In genomic region chr7:92264964-92265363, GRCm38 (mm10) we compare ENCODE assay signal across 15 mouse cellular contexts.
DNase-seq lines count a peak whose midpoint lies in the region; ATAC-seq and TF ChIP-seq lines count a peak whose summit lies in the region.
"Had no signal": no experiment of that assay in that cellular context is flagged by ENCODE, and none has a peak within 500 bp of the region (broad histone marks: within the 10 kb centered on the region; RNA-seq: fewer than 3 reads in every experiment).

No protein-coding gene starts in this region.

- DNase-seq in hindbrain, embryonic 14.5 days (ENCODE audit: low spot score), result no peak
- no peak for DNase-seq in hindbrain, embryonic 11.5 days (ENCODE audit: low spot score)
- DNase-seq in midbrain, postnatal 0 days (ENCODE audit: low spot score), result peak; percentile 39
- no peak for DNase-seq in midbrain, embryonic 11.5 days (ENCODE audit: low spot score, missing footprints)
- peak; percentile 78 for DNase-seq in cerebellum, adult 9-11 months
- peak; percentile 82 for DNase-seq in telencephalon, adult 2 months (ENCODE audit: low read depth, low spot score)
- DNase-seq in spleen, postnatal 14 days (ENCODE audit: low spot score in 2 of 2), result no peak
- no peak for DNase-seq in heart, postnatal 36 days
- DNase-seq: adrenal gland, adult 8-10 months; heart, postnatal 14 days; thymus, postnatal 4 days had no signal

- no peaks in the 10 kb centered on the region for H3K27me3 ChIP-seq in hindbrain, embryonic 14.5 days (ENCODE audit: control insufficient read depth, insufficient read depth, low read length)
- no peaks in the 10 kb centered on the region for H3K27me3 ChIP-seq in hindbrain, embryonic 11.5 days (ENCODE audit: control insufficient read depth, insufficient read depth, low read length)
- H3K27me3 ChIP-seq in midbrain, postnatal 0 days (ENCODE audit: insufficient read depth, low read length), result no peaks in the 10 kb centered on the region
- no peaks in the 10 kb centered on the region for H3K27me3 ChIP-seq in midbrain, embryonic 11.5 days (ENCODE audit: control insufficient read depth, insufficient read depth, low read length)
- H3K27me3 ChIP-seq: liver, embryonic 15.5 days had no signal

- H3K36me3 ChIP-seq in hindbrain, embryonic 14.5 days (replicated peaks; ENCODE audit: control insufficient read depth, insufficient read depth), result no peaks in the 10 kb centered on the region
- H3K36me3 ChIP-seq in hindbrain, embryonic 11.5 days (ENCODE audit: control insufficient read depth, insufficient read depth, low read length), result no peaks in the 10 kb centered on the region
- no peaks in the 10 kb centered on the region for H3K36me3 ChIP-seq in midbrain, postnatal 0 days (ENCODE audit: insufficient read depth, low read length)
- H3K36me3 ChIP-seq in midbrain, embryonic 11.5 days (ENCODE audit: control insufficient read depth, insufficient read depth, low read length), result no peaks in the 10 kb centered on the region
- H3K36me3 ChIP-seq: embryonic facial prominence, embryonic 10.5 days; liver, embryonic 15.5 days; midbrain, embryonic 10.5 days had no signal

- no peaks in the 10 kb centered on the region for H3K9me3 ChIP-seq in hindbrain, embryonic 14.5 days (ENCODE audit: control insufficient read depth, low read length)
- H3K9me3 ChIP-seq in hindbrain, embryonic 11.5 days (ENCODE audit: control insufficient read depth, low read length), result no peaks in the 10 kb centered on the region
- no peaks in the 10 kb centered on the region for H3K9me3 ChIP-seq in midbrain, postnatal 0 days (ENCODE audit: low read length)
- no peaks in the 10 kb centered on the region for H3K9me3 ChIP-seq in midbrain, embryonic 11.5 days (ENCODE audit: control insufficient read depth, low read length)
- H3K9me3 ChIP-seq: embryonic facial prominence, embryonic 10.5 days; liver, embryonic 15.5 days; midbrain, embryonic 10.5 days had no signal

- intact Hi-C loops in heart, postnatal 36 days (cut with DNase I), result no loop called here

- no peak overlapping the region for H3K9ac ChIP-seq in hindbrain, embryonic 14.5 days
- H3K9ac ChIP-seq in hindbrain, embryonic 11.5 days (ENCODE audit: low read depth, low read length), result no peak overlapping the region
- H3K9ac ChIP-seq in midbrain, postnatal 0 days (replicated peaks; ENCODE audit: low read length, poor library complexity, severe bottlenecking), result no peak overlapping the region
- no peak overlapping the region for H3K9ac ChIP-seq in midbrain, embryonic 11.5 days (ENCODE audit: low read length)
- H3K9ac ChIP-seq: liver, embryonic 15.5 days had no signal

- no peak for TF ChIP-seq CTCF in midbrain, postnatal 0 days (IDR thresholded peaks at IDR 0.05)

- H3K27ac ChIP-seq in hindbrain, embryonic 14.5 days, result peak overlapping the region; percentile 48; the same call in 1 of the 2 replicates
- no peak overlapping the region for H3K27ac ChIP-seq in hindbrain, embryonic 11.5 days (ENCODE audit: low read depth, low read length)
- no peak overlapping the region for H3K27ac ChIP-seq in midbrain, postnatal 0 days (ENCODE audit: low read depth, low read length)
- H3K27ac ChIP-seq in midbrain, embryonic 11.5 days (ENCODE audit: low read depth, low read length), result no peak overlapping the region
- H3K27ac ChIP-seq: embryonic facial prominence, embryonic 10.5 days; liver, embryonic 15.5 days; midbrain, embryonic 10.5 days had no signal

- H3K4me1 ChIP-seq in hindbrain, embryonic 14.5 days (replicated peaks; ENCODE audit: control insufficient read depth, insufficient read depth, low read length), result no peaks in the 10 kb centered on the region
- no peaks in the 10 kb centered on the region for H3K4me1 ChIP-seq in hindbrain, embryonic 11.5 days (replicated peaks; ENCODE audit: control insufficient read depth, insufficient read depth, low read length)
- no peaks in the 10 kb centered on the region for H3K4me1 ChIP-seq in midbrain, postnatal 0 days (ENCODE audit: insufficient read depth, low read length)
- no peaks in the 10 kb centered on the region for H3K4me1 ChIP-seq in midbrain, embryonic 11.5 days (ENCODE audit: control insufficient read depth, insufficient read depth, low read length)
- H3K4me1 ChIP-seq: liver, embryonic 15.5 days; midbrain, embryonic 10.5 days had no signal

- H3K4me2 ChIP-seq in hindbrain, embryonic 14.5 days (replicated peaks), result no peak overlapping the region
- H3K4me2 ChIP-seq in hindbrain, embryonic 11.5 days (replicated peaks; ENCODE audit: low read depth, low read length), result no peak overlapping the region
- H3K4me2 ChIP-seq in midbrain, postnatal 0 days (ENCODE audit: low read depth, low read length, poor library complexity, severe bottlenecking), result no peak overlapping the region
- H3K4me2 ChIP-seq in midbrain, embryonic 11.5 days, result no peak overlapping the region
- H3K4me2 ChIP-seq: liver, embryonic 15.5 days had no signal

- no peak for ATAC-seq in hindbrain, embryonic 14.5 days (ENCODE audit: low FRiP score)
- ATAC-seq in hindbrain, embryonic 11.5 days (ENCODE audit: low FRiP score), result no peak
- no peak for ATAC-seq in midbrain, postnatal 0 days (ENCODE audit: low FRiP score)
- no peak for ATAC-seq in midbrain, embryonic 11.5 days (ENCODE audit: low FRiP score)
- ATAC-seq: intestine, postnatal 0 days had no signal

- H3K4me3 ChIP-seq in hindbrain, embryonic 14.5 days (replicated peaks; ENCODE audit: low read length), result no peak overlapping the region
- H3K4me3 ChIP-seq in hindbrain, embryonic 11.5 days (ENCODE audit: low read depth, low read length), result no peak overlapping the region
- H3K4me3 ChIP-seq in midbrain, postnatal 0 days (ENCODE audit: low read depth, low read length), result no peak overlapping the region
- no peak overlapping the region for H3K4me3 ChIP-seq in midbrain, embryonic 11.5 days (ENCODE audit: low read depth, low read length)
- H3K4me3 ChIP-seq: embryonic facial prominence, embryonic 10.5 days; liver, embryonic 15.5 days; midbrain, embryonic 10.5 days had no signal

Comparison
In these comparisons a context has a peak if more than half of its experiments do, and no peak if none do; other contexts are left out.
1. DNase-seq: peak in midbrain, postnatal 0 days (single experiment), cerebellum, adult 9-11 months (single experiment) and telencephalon, adult 2 months (single experiment); none in hindbrain, embryonic 14.5 days (single experiment), hindbrain, embryonic 11.5 days (single experiment), midbrain, embryonic 11.5 days (single experiment), spleen, postnatal 14 days (0 of 2) and heart, postnatal 36 days (0 of 2).